Mouse (Mus musculus) 3T3-L1 (cell line): ENCODE data around the gene Rnf149.
"Not testable (repeated sequence)": the region's sequence is repeated elsewhere in the genome, so short reads cannot be mapped to it uniquely, and the experiment has no call there.

ENCODE experiments used
- DNase-seq: peaks from one replicate; pipeline ENCODE4 v3.0.0-alpha.2; 2015; ENCODE audit warnings: low read depth, low spot score

The Rnf149 gene

DNA sequence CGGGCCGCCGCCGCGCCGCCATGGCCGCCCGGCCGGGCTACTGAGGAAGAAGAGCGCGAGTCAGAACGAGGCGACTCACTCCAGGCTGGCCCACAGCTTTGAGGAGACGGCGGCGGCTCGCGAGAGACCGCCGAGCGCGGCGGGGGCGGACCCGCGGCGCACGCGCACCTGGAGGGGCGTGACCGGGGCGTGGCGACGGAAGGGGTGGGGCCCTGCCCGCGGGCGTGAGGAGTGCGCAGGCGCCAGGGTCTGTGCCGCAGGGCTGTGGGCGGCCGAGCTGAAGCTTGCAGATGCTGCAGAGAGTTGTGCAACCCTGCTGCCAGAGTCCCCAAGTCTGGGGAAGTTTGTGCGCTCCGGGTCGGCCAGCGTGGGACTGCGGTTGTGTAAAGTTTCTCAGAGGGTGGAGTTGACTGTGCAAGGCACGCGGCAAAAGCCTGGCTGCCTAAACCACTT, at the start of gene Rnf149:
TSS of gene Rnf149 (minus strand) at position 153 of the 453 bp plus-strand sequence.
- peak; percentile 89 for DNase-seq

GRCm38 (mm10) chr1:39625491-39625890, 48.3 kb upstream of the Rnf149 start:
- DNase-seq = no peak

DNA sequence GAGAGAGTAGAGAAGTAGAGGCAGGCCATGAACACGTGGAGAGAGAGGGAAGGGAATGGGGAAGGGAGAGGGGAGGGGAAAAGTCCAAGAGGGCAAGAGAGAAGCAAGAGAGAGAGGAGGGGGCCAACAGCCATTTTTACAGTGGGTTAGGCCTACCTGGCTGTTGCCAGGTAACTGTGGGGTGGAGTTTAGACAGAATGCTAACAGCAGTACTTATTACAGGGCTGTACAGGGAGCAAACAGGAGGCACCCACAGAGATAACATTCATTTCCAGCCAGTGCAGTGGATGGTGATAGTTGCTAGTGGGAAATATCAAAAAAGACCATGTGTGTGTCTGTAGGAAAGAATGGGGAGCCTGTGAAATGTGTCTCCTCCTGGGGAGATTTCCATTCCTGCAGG, 46.5 kb upstream of the Rnf149 start:
- DNase-seq = no peak

DNA sequence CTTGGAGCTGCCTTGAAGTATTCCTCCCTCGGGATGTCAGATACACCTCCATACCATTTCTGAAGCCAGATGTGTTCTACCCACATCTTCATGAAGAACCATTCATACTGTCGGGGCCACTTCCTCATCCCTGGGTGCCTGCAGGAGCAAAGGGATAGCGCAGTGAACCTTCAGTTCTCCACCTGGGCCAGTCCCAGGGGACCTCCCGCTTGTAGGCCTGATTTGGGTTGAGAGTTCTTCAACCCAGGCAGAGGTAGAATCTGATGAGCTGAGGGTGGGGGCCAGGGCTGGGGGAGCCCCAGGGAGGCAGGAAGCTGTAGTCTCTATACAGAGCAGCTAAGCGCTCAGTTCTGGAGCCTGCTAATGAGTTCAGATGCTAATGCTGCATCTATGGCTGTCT, 45.9 kb upstream of the Rnf149 start:
- no peak for DNase-seq

- no peak for DNase-seq
These were observed 41.3 kb upstream of the Rnf149 start for GRCm38 (mm10) chr1:39618524-39618923.

- DNase-seq = no peak
These were observed 38.3 kb upstream of the Rnf149 start for GRCm38 (mm10) chr1:39615526-39615925.

DNA sequence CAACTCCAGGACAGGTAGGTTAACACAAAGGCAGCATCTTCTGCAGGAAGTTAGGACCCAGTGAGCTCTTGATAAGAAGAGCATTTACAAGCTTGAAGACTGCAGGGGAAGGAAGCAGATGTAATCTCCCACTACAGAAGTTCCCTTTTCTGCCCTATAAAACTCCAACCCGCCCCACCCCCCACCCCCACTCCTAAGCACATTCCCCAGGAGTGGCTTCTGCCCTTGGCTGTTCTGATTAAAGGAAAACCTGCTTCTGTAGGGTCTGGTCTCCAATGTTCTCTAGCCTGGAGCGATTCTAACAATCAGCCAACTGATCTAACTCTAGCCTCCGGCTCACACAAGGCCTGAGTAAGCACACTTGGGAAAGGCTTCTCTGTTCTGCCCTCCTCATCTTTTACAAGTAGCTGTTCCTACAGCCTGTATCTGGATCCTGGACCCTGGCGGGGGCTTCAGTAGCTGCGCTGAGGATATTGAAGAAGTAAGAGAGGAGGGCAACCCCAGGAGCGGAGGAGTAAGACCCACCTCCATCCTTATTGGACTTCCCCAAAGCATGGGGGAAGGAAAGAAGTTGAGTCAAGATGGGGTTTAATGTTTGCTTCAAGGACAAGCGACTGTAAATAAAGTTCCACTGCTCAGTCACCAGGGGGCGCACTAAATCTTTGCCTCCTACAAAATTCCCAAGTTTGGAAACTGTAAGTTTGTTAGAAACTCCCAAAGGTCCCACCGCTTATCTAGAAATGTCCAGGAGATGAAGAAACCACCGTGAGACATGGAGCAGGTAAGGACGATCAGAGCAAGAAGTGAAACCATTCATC, 37.5 kb upstream of the Rnf149 start:
- peak; percentile 73 for DNase-seq

GRCm38 (mm10) chr1:39613061-39613460, 35.9 kb upstream of the Rnf149 start:
- DNase-seq = no peak

DNA sequence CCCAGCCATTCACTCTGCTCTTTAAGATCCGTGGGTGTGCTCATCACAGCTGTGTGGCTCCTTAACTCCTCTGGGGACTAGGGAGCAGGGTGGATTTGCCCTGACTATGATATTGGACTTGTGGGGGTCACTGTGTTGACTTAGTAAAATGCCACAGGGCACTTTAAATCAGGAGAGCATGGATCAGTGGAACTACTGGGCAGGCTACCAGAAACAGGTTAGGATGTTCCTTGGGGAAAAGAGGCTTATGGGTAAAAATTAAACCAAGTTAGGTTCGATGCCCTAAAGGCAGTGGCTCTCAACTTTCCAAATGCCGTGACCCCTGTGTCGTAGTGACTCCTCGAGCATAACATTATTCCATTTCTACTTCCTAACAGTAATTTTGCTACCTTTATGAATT, 35.3 kb upstream of the Rnf149 start:
- DNase-seq = no peak

GRCm38 (mm10) chr1:39608534-39608933, 31.3 kb upstream of the Rnf149 start:
- no peak for DNase-seq

DNA sequence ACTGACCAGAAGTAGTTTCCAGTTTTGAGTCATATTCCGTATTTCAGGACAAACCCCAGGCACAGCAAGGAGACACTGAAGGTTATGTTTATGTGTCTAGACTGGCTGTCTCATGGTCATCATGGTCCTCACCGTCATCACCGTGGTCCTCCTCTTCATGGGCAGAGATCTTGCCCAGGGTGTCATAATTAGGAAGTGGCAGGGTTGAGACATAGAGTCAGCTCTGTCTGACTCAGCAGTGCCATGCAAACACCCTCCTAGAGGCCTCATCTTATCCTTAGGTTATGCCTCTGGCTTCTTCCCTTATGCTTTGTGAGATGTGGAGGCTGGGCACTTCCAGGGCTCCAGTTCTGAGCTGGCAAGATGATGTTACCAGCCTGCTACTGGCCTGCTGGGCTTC, 25.3 kb upstream of the Rnf149 start:
- DNase-seq = no peak

DNA sequence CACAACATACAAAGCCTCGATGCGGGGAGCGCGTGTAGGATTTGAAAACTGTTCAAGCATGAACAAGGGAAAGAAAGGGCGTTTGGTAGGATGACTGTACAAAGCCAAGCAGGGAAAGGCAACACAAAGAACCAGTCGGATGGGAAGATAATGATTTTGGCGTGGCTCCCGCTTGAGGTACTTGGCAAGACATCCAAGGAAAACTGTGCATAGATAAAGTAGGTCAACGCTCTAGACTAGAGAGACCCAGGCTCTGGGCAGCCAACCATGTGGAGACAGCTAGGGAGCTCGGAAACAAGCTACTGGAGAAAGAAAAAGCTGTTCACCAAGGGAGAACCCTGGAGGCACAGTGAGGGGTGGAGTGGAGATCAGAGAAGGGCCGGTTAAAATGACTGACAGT, 21.5 kb upstream of the Rnf149 start:
- no peak for DNase-seq

DNA sequence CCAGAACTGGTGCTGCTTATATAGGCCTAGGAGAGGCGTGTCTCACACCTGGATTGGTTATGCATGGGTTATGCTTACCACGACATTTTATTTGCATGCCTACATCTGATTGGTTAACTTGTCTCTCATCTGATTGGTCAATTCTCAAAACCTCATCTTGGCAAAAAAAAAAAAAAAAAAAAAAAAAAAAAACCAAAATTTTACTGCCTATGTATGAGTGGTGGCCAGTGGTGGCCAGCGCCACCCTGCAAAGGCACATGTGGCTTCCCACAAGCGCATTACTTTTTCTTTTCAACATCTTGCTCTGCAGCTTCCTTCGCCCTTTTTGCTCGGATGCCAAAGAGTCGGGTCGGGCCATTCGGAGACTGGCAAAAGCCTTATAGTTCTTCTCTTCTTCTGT, 19.9 kb upstream of the Rnf149 start:
- DNase-seq = not testable (repeated sequence)

GRCm38 (mm10) chr1:39593836-39594235, 16.6 kb upstream of the Rnf149 start:
- no peak for DNase-seq

GRCm38 (mm10) chr1:39592090-39592489, 14.9 kb upstream of the Rnf149 start:
- no peak for DNase-seq

- DNase-seq = not testable (repeated sequence)
These were observed 14.4 kb upstream of the Rnf149 start for GRCm38 (mm10) chr1:39591557-39591956.

- DNase-seq = no peak
These were observed 13.0 kb upstream of the Rnf149 start for GRCm38 (mm10) chr1:39590193-39590592.

DNA sequence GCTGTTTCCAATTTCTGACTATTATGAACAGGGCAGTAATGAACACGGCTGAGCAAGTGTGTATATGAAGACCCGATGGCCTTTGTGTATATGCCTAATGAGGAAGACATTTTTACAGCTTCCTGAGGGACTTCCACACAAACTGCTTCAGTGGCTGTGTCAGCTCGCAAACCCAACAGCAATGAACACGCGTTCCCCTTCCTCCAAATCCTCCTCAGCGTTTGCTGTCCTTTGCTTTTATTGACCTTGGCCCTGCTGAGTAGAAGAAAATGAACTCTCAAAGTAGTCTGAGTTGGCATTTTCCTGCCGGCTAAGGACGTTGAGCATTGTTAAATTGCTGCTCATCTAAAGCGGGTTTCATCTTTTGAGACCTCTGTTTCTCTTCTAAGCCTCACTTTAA, 8.2 kb upstream of the Rnf149 start:
- DNase-seq = no peak

GRCm38 (mm10) chr1:39583173-39583572, 6.0 kb upstream of the Rnf149 start:
- DNase-seq = no peak

DNA sequence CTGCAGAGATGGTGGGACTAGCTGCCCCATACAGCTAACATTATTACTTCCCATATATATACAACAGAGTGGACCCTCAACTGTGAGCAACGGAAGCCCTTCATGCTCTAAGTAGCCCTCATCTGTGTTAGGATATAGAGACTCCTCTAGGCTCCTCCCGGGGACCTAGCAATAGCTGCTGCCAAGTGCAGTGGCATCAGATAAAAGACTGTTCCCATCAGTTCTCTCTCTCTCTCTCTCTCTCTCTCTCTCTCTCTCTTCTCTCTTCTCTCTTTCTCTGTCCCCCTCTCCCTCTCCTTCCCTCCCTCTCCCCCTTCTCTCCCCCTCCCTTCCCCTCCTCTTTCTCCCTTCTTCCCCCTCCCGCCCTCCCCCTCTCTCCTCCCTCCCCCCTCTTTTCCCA, 4.0 kb upstream of the Rnf149 start:
- DNase-seq = no peak

DNA sequence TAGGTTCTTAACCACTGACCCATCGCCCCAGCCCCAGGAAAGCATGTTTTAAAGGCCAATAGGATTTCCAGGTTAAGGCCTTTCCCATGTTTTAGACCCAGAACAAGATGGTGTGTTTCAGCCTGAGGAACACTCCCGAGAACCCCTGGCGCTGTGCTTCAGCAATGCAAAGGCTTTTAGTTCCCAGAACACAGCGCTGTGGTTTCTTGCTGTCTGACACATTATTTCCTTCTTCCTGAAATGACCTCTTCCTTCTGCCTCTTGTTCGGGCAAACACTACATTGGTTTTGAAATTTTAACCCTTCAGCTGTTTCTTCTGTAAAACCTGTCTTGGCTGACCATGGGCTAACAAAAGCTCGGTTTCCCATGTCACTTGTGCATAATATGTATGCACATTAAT, 1.9 kb upstream of the Rnf149 start:
- no peak for DNase-seq

GRCm38 (mm10) chr1:39578446-39578845, 1.2 kb upstream of the Rnf149 start:
- peak; percentile 6 for DNase-seq

DNA sequence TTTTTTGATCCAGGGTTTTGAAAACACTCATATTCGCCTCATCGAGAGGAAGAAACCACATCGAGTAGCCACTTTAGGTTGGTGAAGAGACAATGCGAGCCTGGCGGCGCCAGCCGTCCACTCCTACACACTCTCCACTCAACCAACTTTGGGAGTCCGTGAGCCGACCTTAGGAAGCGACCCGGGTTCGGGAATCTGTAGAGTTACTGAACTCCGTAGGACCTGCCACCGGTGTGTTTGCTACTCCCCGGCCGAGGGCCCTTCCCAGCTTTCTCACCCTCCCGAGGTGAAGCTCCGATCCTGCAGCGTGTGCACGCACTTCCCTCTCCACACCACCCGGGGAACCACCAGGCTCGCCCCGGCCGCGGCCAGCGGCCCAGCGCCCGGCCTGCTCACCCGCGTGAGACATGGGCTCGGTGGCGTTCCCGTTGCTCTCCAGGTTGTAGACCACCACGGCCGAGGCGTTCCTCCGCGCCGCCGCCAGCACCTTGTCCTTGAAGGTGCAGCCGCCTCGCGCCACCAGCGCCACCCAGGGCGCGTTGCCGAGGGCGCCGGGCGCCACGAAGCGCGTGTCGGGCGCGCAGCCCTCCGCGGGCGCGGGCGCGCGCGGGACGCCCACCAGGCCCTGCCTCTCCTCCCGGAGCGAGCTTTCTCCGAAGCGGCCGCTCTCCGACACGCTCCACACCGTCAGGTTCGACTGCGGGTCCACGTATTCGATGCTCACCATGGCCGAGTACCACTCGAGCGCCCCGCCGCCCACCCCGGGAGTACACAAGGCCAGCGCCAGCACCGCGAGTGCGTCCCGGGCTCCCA, 568 bp downstream of the Rnf149 start:
- DNase-seq = peak; percentile 64
